Mouse (Mus musculus): Measurements from ENCODE around the gene Ddb1. TPM values are rescaled to one million over a fixed set of nuclear protein-coding genes. Genes with fewer than 3 reads are reported as not detected.

Gene Ddb1
- polyA plus RNA-seq, 1 experiment from 2014 or later = 176 TPM

- H3K36me3 ChIP-seq (ENCODE audit: control insufficient read depth, insufficient read depth, low read length) = peaks cover 7% of the 10 kb centered on the region; the same call in 1 of the 2 replicates
Measured at GRCm38 (mm10) chr19:10587231-10587630, 17.9 kb upstream of the Ddb1 start.

GRCm38 (mm10) chr19:10589127-10589857 lies 15.8 kb upstream of the Ddb1 start:
- no peak for ATAC-seq (ENCODE audit: low read depth)
- H3K9me3 ChIP-seq (ENCODE audit: control insufficient read depth, low read length) = no peaks in the 10 kb centered on the region
- H3K4me2 ChIP-seq (ENCODE audit: low read depth, low read length) = no peak overlapping the region
- H3K4me1 ChIP-seq (ENCODE audit: control insufficient read depth, insufficient read depth, low read length) = no peaks in the 10 kb centered on the region
- no peak overlapping the region for H3K9ac ChIP-seq (replicated peaks; ENCODE audit: low read depth, low read length)
- no peaks in the 10 kb centered on the region for H3K27me3 ChIP-seq (ENCODE audit: control insufficient read depth, insufficient read depth, low read length)
- peaks cover 11% of the 10 kb centered on the region for H3K36me3 ChIP-seq (ENCODE audit: control insufficient read depth, insufficient read depth, low read length)
- no peak overlapping the region for H3K4me3 ChIP-seq (ENCODE audit: low read depth, low read length)
- WGBS = 72% methylated on average over 5 of the region's 5 CpGs
- no peak overlapping the region for H3K27ac ChIP-seq (ENCODE audit: low read depth, low read length)

More at GRCm38 (mm10) chr19:10587231-10587630, 17.9 kb upstream of the Ddb1 start:
- Histone ChIP-seq H3K9ac (replicated peaks; ENCODE audit: low read depth, low read length) (no peak overlapping the region), H3K4me2 (ENCODE audit: low read depth, low read length) (no peak overlapping the region), H3K9me3 (ENCODE audit: control insufficient read depth, low read length) (no peaks in the 10 kb centered on the region), H3K27me3 (ENCODE audit: control insufficient read depth, insufficient read depth, low read length) (no peaks in the 10 kb centered on the region), H3K4me3 (ENCODE audit: low read depth, low read length) (no peak overlapping the region), H3K4me1 (ENCODE audit: control insufficient read depth, insufficient read depth, low read length) (no peaks in the 10 kb centered on the region), H3K27ac (ENCODE audit: low read depth, low read length) (no peak overlapping the region)
- WGBS = 89% methylated on average over 8 of the region's 8 CpGs
- no peak for ATAC-seq (ENCODE audit: low read depth)

- Histone ChIP-seq H3K9ac (replicated peaks; ENCODE audit: low read depth, low read length) (no peak overlapping the region), H3K4me2 (ENCODE audit: low read depth, low read length) (no peak overlapping the region), H3K4me1 (ENCODE audit: control insufficient read depth, insufficient read depth, low read length) (no peaks in the 10 kb centered on the region), H3K4me3 (ENCODE audit: low read depth, low read length) (no peak overlapping the region), H3K27ac (ENCODE audit: low read depth, low read length) (no peak overlapping the region), H3K9me3 (ENCODE audit: control insufficient read depth, low read length) (no peaks in the 10 kb centered on the region), H3K36me3 (ENCODE audit: control insufficient read depth, insufficient read depth, low read length) (peaks cover 14% of the 10 kb centered on the region), H3K27me3 (ENCODE audit: control insufficient read depth, insufficient read depth, low read length) (no peaks in the 10 kb centered on the region)
- no peak for ATAC-seq (ENCODE audit: low read depth)
- 75% methylated on average over 3 of the region's 3 CpGs for WGBS
Measured at GRCm38 (mm10) chr19:10590301-10590700, 14.8 kb upstream of the Ddb1 start.

- no peak overlapping the region for H3K9ac ChIP-seq (replicated peaks; ENCODE audit: low read depth, low read length)
- no peak overlapping the region for H3K27ac ChIP-seq (ENCODE audit: low read depth, low read length)
- WGBS = 92% methylated on average over 6 of the region's 6 CpGs
- H3K4me3 ChIP-seq (ENCODE audit: low read depth, low read length) = no peak overlapping the region
- H3K4me1 ChIP-seq (ENCODE audit: control insufficient read depth, insufficient read depth, low read length) = no peaks in the 10 kb centered on the region
- no peaks in the 10 kb centered on the region for H3K27me3 ChIP-seq (ENCODE audit: control insufficient read depth, insufficient read depth, low read length)
- H3K9me3 ChIP-seq (ENCODE audit: control insufficient read depth, low read length) = no peaks in the 10 kb centered on the region
- no peak overlapping the region for H3K4me2 ChIP-seq (ENCODE audit: low read depth, low read length)
- peaks cover 14% of the 10 kb centered on the region for H3K36me3 ChIP-seq (ENCODE audit: control insufficient read depth, insufficient read depth, low read length)
- ATAC-seq (ENCODE audit: low read depth) = no peak
Measured at GRCm38 (mm10) chr19:10591659-10592377, 13.3 kb upstream of the Ddb1 start.

GRCm38 (mm10) chr19:10598188-10598587 lies 6.9 kb upstream of the Ddb1 start:
- Histone ChIP-seq H3K27me3 (ENCODE audit: control insufficient read depth, insufficient read depth, low read length) (no peaks in the 10 kb centered on the region), H3K9me3 (ENCODE audit: control insufficient read depth, low read length) (no peaks in the 10 kb centered on the region), H3K27ac (ENCODE audit: low read depth, low read length) (no peak overlapping the region), H3K9ac (replicated peaks; ENCODE audit: low read depth, low read length) (no peak overlapping the region), H3K4me1 (ENCODE audit: control insufficient read depth, insufficient read depth, low read length) (peaks cover 8% of the 10 kb centered on the region; the same call in 1 of the 2 replicates), H3K4me2 (ENCODE audit: low read depth, low read length) (no peak overlapping the region), H3K36me3 (ENCODE audit: control insufficient read depth, insufficient read depth, low read length) (peaks cover 11% of the 10 kb centered on the region; the same call in 1 of the 2 replicates), H3K4me3 (ENCODE audit: low read depth, low read length) (no peak overlapping the region)
- 33% methylated on average over 3 of the region's 3 CpGs for WGBS
- no peak for ATAC-seq (ENCODE audit: low read depth)

GRCm38 (mm10) chr19:10599648-10600047 lies 5.5 kb upstream of the Ddb1 start:
- H3K4me3 ChIP-seq (ENCODE audit: low read depth, low read length) = no peak overlapping the region

GRCm38 (mm10) chr19:10602247-10602769 lies 2.8 kb upstream of the Ddb1 start:
- H3K4me3 ChIP-seq (ENCODE audit: low read depth, low read length) = peak overlapping the region; percentile 30
- peak overlapping the region; percentile 96 for H3K27ac ChIP-seq (ENCODE audit: low read depth, low read length)
- H3K4me2 ChIP-seq (ENCODE audit: low read depth, low read length) = peak overlapping the region; percentile 63
- peak; percentile 22; the same call in 1 of the 2 replicates for ATAC-seq (ENCODE audit: low read depth)
- 0% methylated on average over 6 of the region's 6 CpGs for WGBS
- H3K36me3 ChIP-seq (ENCODE audit: control insufficient read depth, insufficient read depth, low read length) = no peaks in the 10 kb centered on the region; the same call in 1 of the 2 replicates
- H3K9ac ChIP-seq (replicated peaks; ENCODE audit: low read depth, low read length) = peak overlapping the region; percentile 86
- no peaks in the 10 kb centered on the region for H3K27me3 ChIP-seq (ENCODE audit: control insufficient read depth, insufficient read depth, low read length)
- H3K4me1 ChIP-seq (ENCODE audit: control insufficient read depth, insufficient read depth, low read length) = peaks cover 29% of the 10 kb centered on the region
- no peaks in the 10 kb centered on the region for H3K9me3 ChIP-seq (ENCODE audit: control insufficient read depth, low read length)

More at GRCm38 (mm10) chr19:10599648-10600047, 5.5 kb upstream of the Ddb1 start:
- Histone ChIP-seq H3K4me2 (ENCODE audit: low read depth, low read length) (no peak overlapping the region), H3K4me1 (ENCODE audit: control insufficient read depth, insufficient read depth, low read length) (peaks cover 16% of the 10 kb centered on the region), H3K9me3 (ENCODE audit: control insufficient read depth, low read length) (no peaks in the 10 kb centered on the region), H3K36me3 (ENCODE audit: control insufficient read depth, insufficient read depth, low read length) (0 out of 2 replicates have a peak, but pooled peaks cover 1% of the 10 kb centered on the region), H3K27ac (ENCODE audit: low read depth, low read length) (no peak overlapping the region), H3K9ac (replicated peaks; ENCODE audit: low read depth, low read length) (no peak overlapping the region), H3K27me3 (ENCODE audit: control insufficient read depth, insufficient read depth, low read length) (no peaks in the 10 kb centered on the region)
- 94% methylated on average over 2 of the region's 2 CpGs for WGBS
- ATAC-seq (ENCODE audit: low read depth) = no peak

- under 1% methylated on average over 9 of the region's 9 CpGs for WGBS
- Histone ChIP-seq H3K27me3 (ENCODE audit: control insufficient read depth, insufficient read depth, low read length) (no peaks in the 10 kb centered on the region), H3K4me1 (ENCODE audit: control insufficient read depth, insufficient read depth, low read length) (peaks cover 29% of the 10 kb centered on the region), H3K4me2 (ENCODE audit: low read depth, low read length) (peak overlapping the region; percentile 63), H3K4me3 (ENCODE audit: low read depth, low read length) (peak overlapping the region; percentile 30), H3K36me3 (ENCODE audit: control insufficient read depth, insufficient read depth, low read length) (peaks cover 3% of the 10 kb centered on the region; the same call in 1 of the 2 replicates), H3K9me3 (ENCODE audit: control insufficient read depth, low read length) (no peaks in the 10 kb centered on the region), H3K27ac (ENCODE audit: low read depth, low read length) (peak overlapping the region; percentile 96), H3K9ac (replicated peaks; ENCODE audit: low read depth, low read length) (peak overlapping the region; percentile 86)
- peak; percentile 72 for ATAC-seq (ENCODE audit: low read depth)
Measured at GRCm38 (mm10) chr19:10602787-10603186, 2.3 kb upstream of the Ddb1 start.
